Mouse (Mus musculus) ES-CJ7 (cell line): ENCODE results near the gene Akap8.

ENCODE experiments used
- DNase-seq: peaks from one replicate; pipeline ENCODE4 v3.0.0; 2011; ENCODE audit warnings: low read depth, low spot score

Akap8 gene

GRCm38 (mm10) chr17:32349037-32349732, 28.1 kb upstream of the Akap8 start:
- DNase-seq = peak; percentile 44

DNA sequence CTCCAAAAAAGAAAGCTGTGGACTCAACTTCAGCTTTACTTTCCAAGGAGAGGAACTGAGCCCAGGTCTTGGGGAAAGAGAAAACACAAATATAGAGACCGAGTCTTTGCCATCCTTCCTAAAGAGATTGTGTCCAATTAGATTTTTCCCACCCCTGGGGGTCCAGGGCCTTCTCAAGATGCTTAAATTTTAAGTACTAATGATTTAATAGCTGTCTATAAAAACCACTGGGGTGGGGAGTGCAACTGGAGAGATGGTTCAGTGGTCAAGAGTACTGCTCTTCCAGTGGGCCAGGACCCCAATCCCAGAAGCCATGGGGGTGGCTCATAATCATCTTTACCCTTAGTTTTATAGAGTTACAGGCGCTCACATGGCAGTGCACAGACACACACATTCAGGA, 27.4 kb upstream of the Akap8 start:
- DNase-seq = no peak

GRCm38 (mm10) chr17:32341102-32341501, 20.1 kb upstream of the Akap8 start:
- no peak for DNase-seq

GRCm38 (mm10) chr17:32340110-32340509, 19.1 kb upstream of the Akap8 start:
- no peak for DNase-seq

GRCm38 (mm10) chr17:32335869-32336268, 14.8 kb upstream of the Akap8 start:
- DNase-seq = no peak

GRCm38 (mm10) chr17:32334921-32335320, 13.9 kb upstream of the Akap8 start:
- DNase-seq = no peak

- DNase-seq = no peak
Measured at GRCm38 (mm10) chr17:32333675-32334303, 12.8 kb upstream of the Akap8 start.

GRCm38 (mm10) chr17:32327501-32327900, 6.5 kb upstream of the Akap8 start:
- no peak for DNase-seq

GRCm38 (mm10) chr17:32322809-32323208, 1.8 kb upstream of the Akap8 start:
- DNase-seq = no peak

DNA sequence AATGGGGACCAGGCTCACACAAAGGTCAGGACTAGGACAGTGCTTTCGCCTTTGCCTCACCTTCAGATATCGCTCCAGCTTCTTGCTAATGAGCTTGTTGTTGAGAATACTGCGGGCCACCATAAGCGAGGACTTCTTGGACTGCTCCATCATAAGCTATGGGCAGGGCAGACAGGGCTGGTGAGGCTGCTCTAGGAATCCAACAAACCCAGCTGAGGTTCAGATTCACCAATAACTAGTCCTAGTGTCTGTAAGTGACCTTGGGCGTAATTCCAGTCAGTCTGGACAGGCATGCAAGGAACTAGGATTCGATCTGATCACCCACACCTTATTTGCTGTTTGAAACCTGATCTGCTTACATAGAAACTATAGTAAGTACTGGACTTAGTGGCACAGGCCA, 798 bp upstream of the Akap8 start:
- DNase-seq = no peak

DNA sequence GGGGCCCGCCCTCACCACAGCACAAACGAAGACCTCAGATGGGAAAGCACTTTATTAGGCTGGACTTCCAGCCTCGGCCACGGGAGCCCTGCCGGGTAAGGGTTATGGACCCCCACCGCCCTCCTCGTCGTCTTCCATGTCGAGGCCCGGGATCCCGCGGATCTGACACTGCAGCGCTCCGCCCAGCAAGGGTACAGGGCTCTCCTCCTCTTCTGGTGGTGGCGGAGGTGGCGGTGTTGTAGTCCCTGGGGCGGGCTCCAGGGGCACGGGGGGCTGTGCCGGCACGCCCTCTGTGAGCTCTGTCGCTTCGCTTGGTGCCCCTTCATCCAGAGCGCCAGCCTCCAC, 324 bp upstream of the Akap8 start:
- DNase-seq = no peak

- peak; percentile 25 for DNase-seq
Measured at GRCm38 (mm10) chr17:32319950-32320349, 1.1 kb downstream of the Akap8 start.

DNA sequence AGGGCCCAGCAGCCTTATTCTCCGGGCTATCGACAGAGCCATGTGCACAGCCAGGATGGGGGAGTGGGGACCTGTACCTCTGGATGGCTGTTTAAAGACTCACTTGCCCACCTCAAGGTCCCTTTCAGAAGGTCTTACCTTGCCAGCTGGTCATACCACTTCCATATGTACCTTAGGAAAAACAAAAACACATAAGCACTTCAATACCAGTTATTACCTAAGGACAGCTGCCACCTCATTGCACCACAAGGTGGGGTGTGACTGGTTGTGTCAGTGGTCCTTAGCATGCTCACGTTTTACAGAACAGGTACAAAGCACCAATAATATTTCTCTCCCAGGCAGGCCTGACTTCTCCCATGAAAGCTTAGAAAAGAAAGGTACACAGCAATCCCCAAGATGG, 3.3 kb downstream of the Akap8 start:
- DNase-seq = no peak

DNA sequence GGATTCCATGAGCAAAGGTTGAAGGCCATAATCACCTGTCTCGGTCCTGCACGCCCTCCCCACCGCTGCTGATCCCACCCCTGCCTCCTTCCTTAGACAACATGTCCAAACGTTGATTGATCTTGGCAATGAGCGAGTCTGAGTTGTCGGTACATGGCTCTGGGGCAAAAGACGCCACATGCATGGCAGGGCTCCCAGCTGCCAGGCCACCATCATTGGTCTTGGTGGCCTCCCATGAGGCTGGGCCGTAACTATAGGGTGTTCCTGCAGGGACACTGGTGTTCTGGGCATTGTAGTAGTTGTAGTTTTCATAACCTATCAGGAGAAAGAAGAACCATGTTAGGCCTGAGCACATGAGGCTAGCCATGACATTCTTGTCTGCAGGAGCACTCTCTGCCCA, 4.0 kb downstream of the Akap8 start:
- DNase-seq = no peak

- no peak for DNase-seq
Measured at GRCm38 (mm10) chr17:32315560-32315959, 5.5 kb downstream of the Akap8 start.

GRCm38 (mm10) chr17:32313892-32314291, 7.1 kb downstream of the Akap8 start:
- no peak for DNase-seq

DNA sequence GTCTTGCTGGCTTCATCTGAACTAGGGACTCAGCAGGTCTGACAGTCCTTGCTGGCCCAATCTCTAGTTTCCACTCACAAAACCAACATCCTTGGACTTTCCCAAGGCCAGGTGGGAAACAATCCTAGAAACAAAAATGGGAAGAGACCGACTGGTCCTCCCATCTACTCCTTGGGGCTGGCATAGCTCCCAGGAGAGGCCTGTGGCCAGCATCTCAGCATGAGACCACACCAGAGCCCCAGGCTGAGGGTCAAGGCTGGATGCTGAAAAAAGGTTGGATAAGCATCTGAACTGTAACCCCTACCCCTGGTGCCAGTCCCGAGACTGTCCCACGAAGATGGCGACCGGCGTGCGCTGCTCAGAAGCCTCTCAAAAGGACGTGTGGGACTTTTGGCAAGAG, 8.2 kb downstream of the Akap8 start:
- no peak for DNase-seq

DNA sequence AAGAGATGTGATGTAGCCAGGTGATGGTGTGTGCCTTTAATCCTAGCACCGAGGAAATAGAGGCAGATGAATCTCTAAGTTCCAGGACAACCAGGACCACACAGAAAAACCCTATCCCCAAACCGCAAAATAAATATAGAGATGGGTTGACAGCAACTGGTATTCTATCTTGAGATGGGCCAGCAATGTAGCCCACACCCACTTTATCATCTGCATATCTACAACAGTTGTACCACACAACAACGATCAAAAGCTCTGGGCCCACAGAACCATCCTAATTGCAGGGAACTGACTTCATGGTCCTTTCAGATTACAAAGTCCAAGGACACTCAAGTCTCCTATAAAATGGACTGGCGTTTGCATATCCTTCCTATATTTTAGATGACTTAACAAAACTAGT, 13.1 kb downstream of the Akap8 start:
- no peak for DNase-seq

DNA sequence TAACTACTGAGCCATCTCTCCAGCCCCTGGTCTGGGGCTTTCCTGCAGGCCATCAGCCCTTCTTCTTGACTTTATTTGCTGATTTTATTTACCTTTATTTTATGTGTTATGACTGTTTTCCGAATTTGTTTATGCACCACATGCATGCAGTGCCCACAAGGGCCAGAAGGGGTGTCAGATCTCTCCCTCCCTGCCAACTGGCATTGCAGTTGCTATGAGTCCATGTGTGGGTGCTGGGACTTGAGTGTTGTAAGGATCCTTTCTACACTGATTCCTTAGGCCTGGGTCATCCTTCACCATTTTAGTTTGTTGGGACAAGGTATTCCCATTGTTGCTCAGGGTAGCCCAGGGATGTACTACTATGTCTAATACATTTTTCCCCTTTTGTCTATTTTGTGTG, 22.9 kb downstream of the Akap8 start:
- peak; percentile 54 for DNase-seq

- DNase-seq = peak; percentile 97
Measured at GRCm38 (mm10) chr17:32295901-32296300, 25.1 kb downstream of the Akap8 start.

- DNase-seq = no peak
Measured at GRCm38 (mm10) chr17:32295160-32295559, 25.9 kb downstream of the Akap8 start.

DNA sequence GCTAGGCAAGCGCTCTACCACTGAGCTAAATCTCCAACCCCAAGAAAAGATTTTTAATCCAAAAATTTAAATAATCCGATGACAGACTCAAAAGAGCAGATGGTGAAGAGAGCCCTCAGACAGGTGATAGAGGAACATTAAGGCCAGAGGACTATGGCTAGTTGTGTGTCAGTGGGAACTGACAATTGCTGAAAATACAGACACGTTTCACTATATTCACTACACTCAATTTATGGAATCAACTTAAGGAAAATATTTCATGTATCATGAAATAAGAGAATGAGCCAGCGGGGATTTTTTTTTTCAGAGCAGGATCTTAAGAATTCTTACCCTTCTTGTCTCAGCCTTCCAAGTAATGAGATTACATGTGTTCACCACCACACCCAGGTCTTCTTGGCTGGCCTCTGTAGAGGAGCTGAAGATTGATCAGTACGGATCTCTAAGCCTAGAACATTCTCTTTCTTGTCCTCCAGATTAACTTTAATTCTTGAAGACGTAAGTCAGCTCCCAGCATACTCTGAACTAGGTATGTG, 35.8 kb downstream of the Akap8 start:
- no peak for DNase-seq
